Mouse (Mus musculus) liver, embryonic 14.5 days (tissue): ENCODE data around the gene Gli2.

ENCODE experiments used
- CTCF ChIP-seq: IDR thresholded peaks from 2 replicates; pipeline ENCODE4 v1.5.1; 2016; ENCODE audit warnings: antibody characterized with exemption, low read depth, control low read depth
- EP300 ChIP-seq: IDR thresholded peaks from 2 replicates; pipeline ENCODE4 v1.6.1; 2016; ENCODE audit warnings: antibody characterized with exemption, low read depth

- TF ChIP-seq EP300 (no peak), CTCF (no peak)
Observed at GRCm38 (mm10) chr1:119015108-119015507, 38.3 kb downstream of the Gli2 start.
